Mouse (Mus musculus): ENCODE results near the gene Trim25. TPM values are rescaled to one million over a fixed set of nuclear protein-coding genes. Genes with fewer than 3 reads are reported as not detected.
"Not testable (repeated sequence)": the region's sequence is repeated elsewhere in the genome, so short reads cannot be mapped to it uniquely, and the experiment has no call there.

The Trim25 gene
- total RNA-seq, 2 experiments from 2014 or later = 6.0 to 6.6 TPM

DNA sequence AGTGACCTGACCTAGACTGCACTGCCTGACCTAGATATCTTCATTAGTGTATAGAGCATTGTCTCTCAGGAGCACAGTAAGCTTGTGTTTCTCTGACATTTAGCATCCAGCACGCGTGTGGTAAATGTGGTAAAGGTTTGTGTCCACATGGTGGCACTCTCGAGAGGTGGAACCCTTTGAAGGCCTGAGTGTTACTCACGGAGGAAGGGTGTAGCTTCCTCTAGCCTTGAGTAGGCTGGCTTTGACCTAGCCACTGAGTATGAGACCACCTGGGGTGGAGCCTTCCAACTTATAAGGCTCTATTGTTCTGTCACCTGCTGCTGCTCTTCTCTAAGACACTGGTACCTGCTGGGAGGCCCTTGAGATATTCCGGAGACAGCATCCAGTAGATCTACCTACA, 5.6 kb upstream of the Trim25 start:
- DNase-seq (ENCODE audit: low spot score) = peak; percentile 60

DNA sequence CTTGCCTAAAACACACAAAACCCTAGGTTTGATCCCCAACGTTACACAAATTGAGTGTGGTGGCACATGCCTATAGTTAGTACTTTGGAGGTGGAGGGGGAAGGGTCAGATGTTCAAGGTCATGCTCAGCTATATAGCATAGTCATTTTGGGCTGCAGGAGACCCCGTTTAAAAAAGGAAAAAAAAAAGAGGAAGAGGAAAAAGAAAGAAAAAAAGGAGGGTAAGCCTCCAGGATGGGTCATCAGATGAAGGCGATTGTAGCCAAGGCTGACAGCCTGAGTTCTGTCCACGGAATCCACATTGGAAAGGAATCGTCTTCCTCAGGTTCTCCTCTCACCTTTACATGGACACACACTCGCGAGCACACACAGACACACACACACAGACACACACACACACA, 4.7 kb upstream of the Trim25 start:
- DNase-seq (ENCODE audit: low spot score) = no peak

DNA sequence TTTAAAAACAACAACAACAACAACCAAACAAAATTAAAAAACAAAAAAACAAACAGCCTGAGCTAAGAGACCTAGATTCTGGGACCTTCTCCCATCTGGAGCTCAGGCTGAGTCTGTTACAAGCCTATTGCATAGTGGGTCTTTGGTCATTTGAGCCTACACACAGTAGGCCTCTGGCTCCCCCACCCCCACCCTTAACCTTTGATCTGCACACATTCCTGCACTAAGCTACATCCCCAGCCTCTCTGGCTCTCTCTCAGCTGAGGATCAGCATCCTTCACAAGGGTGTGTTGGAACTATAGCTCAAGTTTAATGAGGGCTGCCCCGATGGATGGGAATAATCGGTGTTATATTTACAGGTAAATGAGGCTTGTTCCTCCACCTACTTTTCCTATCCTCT, 3.6 kb upstream of the Trim25 start:
- no peak for DNase-seq (ENCODE audit: low spot score)

DNA sequence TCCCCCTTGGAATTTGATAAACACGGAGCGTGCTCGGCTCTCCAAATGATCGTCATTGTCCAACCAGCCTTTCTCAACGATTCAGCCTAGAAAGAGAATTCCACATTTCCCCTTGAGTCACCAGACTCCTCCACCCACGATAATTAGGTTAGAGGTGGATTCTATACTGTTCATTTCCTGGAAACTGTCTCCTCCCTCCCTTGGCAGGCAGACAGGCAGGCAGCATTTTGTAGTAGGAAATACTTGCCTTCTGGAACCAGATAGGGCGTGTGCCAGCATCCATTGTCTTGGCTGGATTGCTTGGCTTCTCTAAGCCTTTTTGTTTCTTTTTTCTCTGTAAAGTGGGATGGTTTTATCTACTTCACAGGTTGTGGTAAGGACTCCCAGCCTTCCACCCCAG, 2.7 kb upstream of the Trim25 start:
- DNase-seq (ENCODE audit: low spot score) = peak; percentile 14

DNA sequence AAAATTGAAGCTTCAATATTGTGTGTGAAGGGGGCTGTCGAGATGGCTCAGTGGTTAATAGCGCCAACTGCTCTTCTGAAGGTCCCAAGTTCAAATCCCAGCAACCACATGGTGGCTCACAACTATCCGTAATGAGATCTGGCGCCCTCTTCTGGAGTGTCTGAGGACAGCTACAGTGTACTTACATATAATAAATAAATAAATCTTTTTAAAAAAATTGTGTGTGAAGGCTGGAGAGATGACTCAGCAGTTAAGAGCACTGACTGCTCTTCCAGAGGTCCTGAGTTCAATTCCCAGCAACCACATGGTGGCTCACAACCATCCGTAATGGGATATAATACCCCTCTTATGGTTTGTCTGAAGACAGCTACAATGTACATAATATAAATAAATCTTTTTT, 1.8 kb upstream of the Trim25 start:
- not testable (repeated sequence) for DNase-seq (ENCODE audit: low spot score)

DNA sequence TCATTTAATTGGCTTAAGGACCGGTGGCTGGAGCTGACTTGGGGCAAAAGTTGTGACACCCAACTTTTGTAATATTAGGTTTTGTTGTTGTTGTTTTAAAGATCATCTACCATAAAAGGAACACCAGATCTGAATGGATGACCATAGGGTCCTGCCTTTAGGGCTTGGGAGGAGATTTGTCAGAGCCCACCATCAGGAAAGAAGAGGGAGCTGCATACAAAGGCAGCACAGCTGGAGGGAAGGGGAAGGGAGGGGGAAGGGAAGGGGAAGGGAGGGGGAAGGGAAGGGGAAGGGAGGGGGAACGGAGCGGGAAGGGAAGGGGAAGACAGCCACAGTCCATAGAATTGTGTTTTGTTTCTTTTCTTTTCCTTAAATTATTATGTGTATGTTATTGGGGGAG, 770 bp upstream of the Trim25 start:
- no peak for DNase-seq (ENCODE audit: low spot score)

DNA sequence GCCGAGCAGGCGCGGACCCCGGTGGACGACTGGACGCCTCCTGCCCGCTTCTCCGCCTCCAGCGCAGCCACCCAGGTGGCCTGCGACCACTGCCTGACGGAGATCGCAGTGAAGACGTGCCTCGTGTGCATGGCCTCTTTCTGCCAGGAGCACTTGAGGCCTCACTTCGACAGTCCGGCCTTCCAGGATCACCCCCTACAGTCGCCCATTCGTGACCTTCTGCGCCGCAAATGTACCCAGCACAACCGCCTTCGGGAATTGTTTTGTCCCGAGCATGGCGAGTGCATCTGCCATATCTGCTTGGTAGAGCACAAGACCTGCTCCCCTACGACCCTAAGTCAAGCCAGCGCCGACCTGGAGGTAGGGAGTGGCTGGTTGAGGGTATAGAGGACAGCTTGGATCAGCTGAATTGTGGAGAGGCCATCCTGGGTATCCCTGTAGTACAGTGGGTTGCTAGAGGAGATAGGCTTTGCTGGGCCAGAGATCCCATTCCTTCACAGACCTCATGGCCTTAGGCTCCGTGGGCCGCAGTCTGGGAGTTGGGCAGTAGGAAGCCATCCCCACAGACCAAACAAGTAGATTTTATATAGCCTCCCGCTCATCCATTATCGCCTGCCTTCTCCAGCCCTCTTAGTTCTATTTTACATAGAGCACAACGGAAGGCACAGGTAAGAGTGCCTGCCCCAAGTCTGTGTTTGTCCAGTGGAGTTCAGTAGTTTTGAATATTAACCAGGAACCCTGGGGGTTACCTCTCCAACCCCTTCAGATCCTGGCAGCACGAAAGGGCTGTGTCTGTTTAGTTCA, 749 bp downstream of the Trim25 start:
- DNase-seq (ENCODE audit: low spot score) = no peak

DNA sequence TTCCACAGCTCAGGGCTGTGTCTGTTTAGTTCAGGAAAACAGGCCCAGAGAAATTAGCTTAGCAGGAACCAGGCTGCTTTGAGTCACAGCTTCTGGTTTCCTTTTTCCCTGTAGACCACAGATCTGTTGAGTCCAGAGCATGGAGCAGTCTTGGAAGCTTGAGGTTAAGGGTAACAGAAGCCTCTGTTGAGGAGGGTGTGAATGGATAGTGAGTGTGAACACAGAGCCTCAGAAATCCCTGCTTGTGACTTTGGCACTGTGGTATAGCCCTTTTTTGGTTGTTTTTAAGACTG, 1.3 kb downstream of the Trim25 start:
- no peak for DNase-seq (ENCODE audit: low spot score)

DNA sequence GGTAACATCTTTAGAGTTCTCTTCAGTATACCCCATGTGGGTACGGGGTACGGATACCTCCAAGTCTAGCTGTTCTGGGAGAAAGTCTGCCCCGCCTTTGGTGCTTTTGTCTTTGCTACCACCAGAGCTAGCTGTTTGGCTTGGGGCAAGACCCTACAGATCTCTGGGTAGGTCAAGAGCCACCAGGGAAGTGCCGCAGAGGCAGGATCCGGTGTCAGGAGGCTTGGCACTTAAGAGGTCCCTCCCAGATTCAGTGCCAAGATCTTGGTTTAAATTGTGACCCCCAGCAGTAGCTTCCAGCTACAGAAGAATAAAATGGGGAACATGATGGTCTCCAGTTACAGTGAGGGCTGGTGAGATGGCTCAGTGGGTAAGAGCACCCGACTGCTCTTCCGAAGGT, 2.4 kb downstream of the Trim25 start:
- no peak for DNase-seq (ENCODE audit: low spot score)

DNA sequence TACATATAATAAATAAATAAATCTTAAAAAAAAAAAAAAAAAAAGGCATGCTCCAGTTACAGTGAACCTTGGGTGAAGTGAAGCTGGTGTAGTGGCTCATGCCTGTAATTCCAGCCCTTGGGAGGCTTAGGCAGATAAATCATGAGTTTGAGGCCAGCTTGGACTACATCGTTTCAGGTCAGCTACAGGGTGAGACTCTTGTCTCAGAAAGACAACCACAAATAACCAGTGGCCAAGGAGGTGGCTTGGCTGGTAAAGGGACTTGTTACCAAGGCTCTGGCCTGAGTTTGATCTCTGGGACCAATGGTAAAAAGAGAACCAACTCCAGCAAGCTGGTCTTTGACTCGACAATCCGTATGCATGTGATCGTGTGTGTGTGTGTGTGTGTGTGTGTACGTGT, 2.9 kb downstream of the Trim25 start:
- no peak for DNase-seq (ENCODE audit: low spot score)

DNA sequence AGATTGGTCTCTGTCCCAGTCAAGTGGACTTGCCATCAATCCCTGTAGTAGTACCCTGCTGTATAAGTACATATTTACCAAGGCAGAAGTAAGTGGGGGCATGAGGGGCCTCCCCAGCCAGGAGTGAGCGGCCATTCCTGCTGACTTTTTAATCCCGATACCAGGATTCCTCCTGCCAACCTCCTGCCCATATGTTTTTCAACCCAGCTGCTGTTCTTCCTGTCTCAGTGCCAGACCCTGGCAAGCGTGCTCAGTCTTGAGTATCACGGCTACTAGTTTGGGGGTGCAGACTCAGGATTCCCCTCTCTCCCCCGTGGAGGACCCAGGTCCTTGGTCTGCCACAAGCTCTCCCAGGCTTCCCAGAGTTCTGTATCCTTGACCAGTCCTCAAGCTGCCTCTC, 3.4 kb downstream of the Trim25 start:
- DNase-seq (ENCODE audit: low spot score) = no peak

DNA sequence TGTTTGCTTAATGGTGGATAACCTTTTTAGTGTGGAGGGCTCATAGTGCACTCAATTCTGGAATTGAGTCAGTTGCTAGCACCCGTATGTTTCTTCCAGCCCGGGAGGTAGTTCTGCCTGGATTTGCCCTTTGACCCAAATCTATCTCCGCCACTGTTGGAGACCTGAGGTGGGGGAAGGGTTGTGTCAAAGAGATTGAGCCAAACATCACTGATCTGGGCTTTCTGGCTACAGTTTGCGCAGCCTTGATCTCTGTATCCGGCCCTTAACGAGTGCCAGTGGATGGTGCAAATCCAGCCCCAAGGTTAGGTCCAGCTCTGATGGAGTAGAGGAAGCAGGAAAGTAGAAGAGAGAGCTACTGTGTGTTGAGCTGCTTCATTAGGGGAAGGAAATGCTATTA, 3.9 kb downstream of the Trim25 start:
- no peak for DNase-seq (ENCODE audit: low spot score)

DNA sequence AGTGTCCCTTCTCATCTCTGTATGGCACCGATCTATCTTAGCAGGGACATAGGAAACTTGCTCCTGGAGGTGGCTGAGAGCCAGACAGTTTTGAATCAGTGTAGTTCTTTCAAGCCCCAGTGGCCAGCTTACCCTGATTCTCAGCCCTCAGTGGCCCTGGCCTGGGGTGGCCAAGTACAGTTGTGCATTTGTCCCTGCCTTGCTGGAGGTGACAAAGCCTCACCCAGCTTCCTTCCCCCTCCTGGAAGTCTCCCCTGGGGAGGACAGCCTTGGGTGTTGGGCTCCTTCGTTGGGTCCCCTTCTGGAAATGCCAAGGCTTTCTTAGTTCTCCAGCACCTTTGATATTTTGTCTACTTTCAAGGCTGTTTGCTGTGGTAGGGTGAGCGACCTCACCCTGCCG, 4.5 kb downstream of the Trim25 start:
- DNase-seq (ENCODE audit: low spot score) = no peak

DNA sequence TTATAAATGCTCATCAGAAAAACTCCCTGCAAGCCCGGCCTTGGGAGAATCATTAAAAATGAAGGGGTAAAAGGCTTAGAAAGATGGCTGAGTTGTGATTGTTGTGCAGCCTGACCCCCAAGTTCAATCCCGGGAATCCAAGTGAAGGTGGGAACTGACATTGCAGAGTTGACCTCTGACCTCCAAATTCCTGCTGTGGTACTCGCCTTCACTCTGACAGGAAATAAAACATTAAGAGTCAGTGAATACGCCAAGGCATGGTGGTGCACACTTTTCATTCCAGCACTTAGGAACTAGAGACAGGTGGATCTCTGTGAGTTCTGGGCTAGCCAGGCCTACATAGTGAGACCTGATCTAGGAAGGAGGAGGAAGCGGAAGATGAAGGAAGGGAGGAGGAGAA, 6.3 kb downstream of the Trim25 start:
- no peak for DNase-seq (ENCODE audit: low spot score)

DNA sequence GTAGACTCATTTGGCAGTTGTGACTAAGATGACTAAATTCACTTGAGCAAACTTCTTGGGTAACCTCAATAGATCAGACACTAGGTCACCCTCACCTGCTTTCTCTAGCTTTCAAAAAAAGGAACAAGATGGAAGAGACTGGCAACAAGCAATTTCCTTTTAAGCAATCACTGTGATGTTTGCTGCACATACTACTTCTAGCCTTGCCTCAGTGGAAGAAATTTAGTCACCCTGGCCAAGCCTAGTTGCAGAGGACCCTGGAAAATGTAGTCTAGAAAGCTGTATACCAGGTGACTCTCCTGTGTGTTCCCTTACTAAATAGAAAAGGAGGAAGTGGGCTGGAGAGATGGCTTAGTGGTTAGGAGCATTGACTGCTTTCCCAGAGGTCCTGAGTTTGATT, 7.2 kb downstream of the Trim25 start:
- DNase-seq (ENCODE audit: low spot score) = no peak

DNA sequence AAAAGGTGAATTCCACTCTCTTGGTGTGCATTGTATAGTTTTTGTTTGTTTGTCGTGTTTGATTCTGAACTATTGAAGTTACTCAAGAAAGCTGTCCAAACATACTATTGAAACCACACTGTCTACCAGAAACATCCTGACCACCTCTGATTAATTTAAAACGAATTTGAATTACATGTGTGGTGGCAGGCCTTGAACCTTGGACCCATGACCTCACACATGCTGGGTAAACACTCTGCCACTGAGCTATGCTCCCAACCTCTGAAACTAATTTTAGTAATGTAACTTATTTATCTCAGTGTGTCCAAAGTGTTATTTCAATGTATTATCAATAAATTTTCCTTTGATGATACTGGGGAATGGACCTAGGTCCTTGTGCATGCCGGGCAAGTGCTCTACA, 8.4 kb downstream of the Trim25 start:
- no peak for DNase-seq (ENCODE audit: low spot score)

DNA sequence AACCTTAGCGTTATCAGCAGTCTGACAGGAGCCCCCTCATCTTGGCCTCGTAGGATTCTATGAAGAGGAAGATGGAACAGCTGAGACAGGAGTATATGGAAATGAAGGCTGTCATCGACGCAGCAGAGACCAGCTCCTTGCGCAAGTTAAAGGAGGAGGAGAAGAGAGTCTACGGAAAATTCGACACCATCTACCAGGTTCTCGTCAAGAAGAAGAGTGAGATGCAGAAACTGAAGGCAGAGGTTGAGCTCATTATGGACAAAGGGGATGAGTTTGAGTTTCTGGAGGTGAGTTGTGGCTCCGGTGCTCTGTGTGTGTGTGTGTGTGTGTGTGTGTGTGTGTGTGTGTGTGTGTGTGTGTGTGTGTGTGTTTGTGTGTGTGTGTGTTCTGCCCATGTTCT, 9.9 kb downstream of the Trim25 start:
- no peak for DNase-seq (ENCODE audit: low spot score)

DNA sequence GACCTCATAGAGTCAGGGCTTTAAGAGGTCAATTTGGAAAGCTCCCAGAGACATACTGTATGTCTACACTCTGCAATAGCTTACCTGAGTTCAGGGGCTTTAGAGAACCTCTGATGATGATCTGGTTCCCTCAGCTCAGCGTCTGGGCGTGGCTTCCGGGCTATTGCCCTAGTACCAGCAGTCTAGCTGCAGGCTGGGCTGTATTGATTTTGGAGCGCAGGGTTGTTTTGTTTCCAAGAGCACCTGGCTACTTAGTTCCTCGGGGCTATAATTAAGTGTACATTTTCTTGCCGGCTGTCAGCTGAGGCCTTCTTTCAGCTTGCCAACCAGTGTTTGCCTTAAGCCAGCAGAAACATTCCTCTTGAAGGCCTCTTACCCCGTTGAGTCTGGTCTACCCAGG, 10.3 kb downstream of the Trim25 start:
- DNase-seq (ENCODE audit: low spot score) = no peak

DNA sequence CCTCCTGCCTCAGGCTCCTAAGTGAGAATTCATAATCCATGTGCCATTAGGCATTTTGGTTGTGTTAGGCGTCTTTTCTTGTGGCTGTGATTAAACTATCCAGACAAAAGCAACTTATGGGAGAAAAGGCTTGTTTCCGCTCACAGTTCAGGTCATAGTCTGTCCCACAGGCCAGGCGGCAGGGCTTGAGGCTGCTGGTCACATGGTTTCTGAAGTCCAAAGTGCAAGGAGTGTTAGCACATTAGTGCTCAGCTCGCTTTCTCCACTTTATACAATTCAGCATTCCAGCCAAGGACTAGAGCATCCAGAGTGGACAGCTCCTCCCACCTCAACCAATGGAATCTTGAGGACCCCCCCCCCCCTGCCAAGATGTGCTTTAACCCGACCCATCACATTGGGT, 13.1 kb downstream of the Trim25 start:
- DNase-seq (ENCODE audit: low spot score) = no peak

DNA sequence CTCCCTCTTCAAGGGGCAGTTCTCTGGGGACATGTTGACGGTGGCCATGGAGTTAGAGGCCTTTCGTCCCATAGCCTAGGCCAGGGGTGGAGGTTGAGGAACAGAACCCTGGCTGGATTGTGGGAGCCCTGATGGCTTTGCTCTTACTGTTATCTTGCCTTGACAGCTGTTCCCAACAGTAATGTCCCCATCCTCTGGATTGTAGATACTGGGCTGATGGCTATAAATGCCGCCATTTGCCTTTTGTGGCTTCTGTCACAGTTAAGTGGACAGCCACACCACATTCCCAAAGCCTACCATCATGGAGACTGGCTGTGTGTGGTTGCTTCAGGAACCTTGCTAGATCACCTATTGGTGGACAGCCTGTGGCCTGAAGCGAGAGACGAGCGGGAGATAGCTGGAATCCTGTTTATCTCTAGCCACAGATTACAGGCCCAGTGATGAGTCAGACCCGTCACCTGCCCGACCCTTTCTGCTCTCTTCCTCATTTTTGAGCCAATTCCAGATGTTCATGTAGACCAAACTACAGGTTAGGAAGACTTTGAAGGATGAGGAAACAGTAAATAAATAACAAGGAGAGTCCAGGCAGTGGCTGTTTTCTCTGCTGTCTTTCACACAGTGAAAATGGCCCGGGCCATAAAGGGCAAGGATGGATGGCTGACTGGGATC, 18.5 kb downstream of the Trim25 start:
- DNase-seq (ENCODE audit: low spot score) = no peak

DNA sequence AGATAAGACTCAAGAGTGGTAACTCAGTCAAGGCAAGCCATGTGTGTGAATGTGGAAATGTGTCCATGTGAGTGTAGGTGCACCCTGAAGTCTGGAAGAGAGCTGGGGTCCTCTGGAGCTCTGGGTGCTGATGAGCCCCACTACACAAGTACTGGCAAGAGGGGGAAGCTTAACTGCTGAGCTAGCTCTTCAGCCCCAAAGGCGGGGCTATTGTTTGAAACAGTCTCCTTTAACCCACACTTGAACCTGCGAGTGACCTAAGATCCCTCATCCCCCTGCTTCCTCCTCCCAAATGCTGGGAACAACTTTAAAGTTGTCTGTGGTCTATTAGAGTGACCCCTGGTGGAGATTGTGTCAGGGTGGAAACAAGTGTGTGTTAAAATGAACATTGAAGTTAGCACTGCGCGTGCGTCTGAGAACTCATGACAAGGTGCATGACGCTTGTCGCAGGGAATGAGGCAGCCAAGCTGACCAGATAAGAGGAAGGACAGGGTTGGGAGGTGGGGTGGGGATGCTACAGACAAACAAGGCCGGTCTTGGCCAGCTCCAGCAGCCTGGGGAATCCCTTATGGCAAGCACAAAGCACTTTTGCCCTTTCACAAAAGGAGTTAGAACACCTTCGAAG, 21.6 kb downstream of the Trim25 start:
- no peak for DNase-seq (ENCODE audit: low spot score)

DNA sequence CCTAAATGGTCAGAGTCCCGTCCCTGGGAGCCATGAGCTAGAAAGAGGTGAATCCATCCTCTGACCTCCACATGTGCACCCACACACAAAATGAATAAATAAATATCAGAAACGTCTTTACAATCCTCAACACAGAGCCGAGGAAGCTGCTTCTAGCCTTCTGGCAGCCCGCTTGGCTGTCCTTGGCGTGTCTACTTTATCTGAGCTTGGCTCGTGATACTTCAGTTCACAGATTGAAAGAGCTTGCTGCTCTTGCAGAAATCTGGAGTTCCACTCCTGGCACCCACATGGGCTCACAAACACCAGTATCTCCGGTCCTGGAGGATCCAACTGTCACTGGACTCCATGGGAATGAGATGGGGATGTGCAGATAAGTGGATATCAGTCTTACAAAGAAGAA, 22.5 kb downstream of the Trim25 start:
- no peak for DNase-seq (ENCODE audit: low spot score)

DNA sequence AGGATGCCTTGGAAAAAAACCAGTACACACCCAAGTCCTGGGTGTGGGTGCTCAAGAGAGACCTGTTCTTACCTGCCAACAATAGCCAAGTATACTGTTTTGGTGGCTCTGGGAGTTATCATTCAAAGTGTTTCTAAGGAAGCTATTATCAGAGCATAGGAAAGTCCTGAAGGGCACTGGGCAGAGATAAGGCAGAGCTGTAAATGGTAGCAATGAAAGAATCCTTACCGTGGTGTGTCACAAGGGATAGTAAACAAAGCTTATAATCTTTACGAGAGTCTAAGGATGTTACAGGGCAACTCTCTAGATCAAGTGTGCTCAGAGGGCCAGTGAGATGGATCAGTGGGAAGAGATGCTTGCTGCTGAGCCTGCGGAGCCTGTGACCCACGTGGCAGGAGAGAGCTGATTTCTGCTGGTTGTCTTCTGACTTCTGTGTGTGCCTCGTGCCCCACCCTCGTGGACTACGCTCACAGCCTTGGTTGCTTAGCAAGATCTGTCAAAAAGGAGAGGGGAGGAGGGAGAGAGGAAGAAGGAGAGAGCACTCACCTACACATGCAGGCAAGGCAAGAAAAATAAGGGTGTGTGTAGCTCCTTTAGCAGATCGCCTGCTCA, 23.1 kb downstream of the Trim25 start:
- no peak for DNase-seq (ENCODE audit: low spot score)
